Mouse (Mus musculus) T-helper 17 cell (primary cell): Measurements from ENCODE around the gene Tas1r2.

Experiments used
- in situ Hi-C, 2 experiments: fragments of 300-600 bp; cut with MboI, MseI; formaldehyde crosslinking; loops; 1 replicate in 1 of 2; 2 replicates in 1 of 2; pipeline ENCODE4 v1.15.1; 2025; ENCODE audit warnings: high pct_unique_total_duplicates in 2 of 2

The Tas1r2 gene

DNA sequence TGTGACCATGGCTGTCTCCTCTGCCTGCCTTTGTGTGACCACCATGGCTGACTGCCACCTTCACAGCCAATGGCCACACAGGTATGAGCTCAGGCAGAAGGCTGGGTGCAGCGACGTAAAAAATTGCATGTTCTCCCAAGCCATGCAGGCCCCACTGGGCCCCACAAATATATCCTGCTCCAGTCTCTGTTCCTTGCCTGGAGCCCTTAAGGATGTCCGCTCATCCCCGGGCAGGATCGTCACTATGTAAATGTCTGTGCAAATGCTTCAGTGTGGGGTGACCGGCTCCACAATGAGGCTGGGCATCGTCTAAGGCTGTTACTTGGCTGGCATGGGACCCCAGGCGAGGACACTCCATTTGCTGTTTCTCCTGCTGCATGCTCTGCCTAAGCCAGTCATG is at the start of gene Tas1r2:
TSS of gene Tas1r2 (plus strand) at position 301 of the 400 bp plus-strand sequence.
- in situ Hi-C loops = no loop called here

DNA sequence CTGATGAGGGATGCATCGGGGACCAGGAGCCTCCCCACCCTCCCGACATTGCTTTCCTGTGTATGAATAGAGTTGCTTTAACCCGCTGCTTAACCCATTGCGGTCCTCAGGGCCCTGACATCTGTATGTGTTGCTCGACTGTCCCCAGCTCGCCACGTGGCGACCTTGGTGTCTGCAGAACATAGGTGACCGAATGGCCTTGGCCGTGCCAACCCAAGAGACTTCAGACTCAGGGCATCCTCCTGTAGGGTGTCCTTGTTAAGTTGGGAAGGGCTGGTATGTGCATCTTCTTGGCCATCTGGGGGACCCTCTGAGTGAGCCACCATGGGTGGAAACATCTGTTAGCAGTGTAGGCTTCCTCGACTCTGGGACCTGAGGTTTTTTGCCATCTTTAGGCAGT is 48.1 kb upstream of the Tas1r2 start:
- in situ Hi-C loops = loop anchor here in 1 of 2 experiments (25.0 kb wide), 1 partner anchor 1932 kb away; the partner anchor contains the start of gene Spen

DNA sequence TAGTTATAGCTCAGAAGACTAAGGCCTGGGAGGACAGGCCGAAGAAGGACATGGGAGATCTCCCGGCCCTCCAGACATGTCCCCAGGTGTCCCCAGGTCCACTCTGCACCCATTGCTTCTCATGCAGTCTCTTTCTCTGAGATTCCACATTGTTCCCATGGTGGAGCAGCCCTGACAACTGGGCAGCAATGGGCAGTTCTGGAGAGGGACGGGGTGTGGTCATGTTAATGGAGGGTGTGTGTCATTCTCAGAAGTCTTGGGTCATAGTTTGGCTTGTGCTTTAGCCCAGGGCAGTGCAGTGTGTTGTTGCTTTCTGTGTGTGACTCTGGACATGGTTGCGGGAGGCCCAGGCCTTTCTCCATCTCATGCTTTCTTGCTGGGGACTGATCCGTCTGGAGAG is 46.6 kb upstream of the Tas1r2 start:
- in situ Hi-C loops = loop anchor here in 1 of 2 experiments (25.0 kb wide), 1 partner anchor 1931 kb away; the partner anchor contains the start of gene Spen

GRCm38 (mm10) chr4:139608975-139609374 is 44.4 kb upstream of the Tas1r2 start:
- in situ Hi-C loops = loop anchor here in 1 of 2 experiments (25.0 kb wide), 1 partner anchor 1928 kb away; the partner anchor contains the start of gene Spen

DNA sequence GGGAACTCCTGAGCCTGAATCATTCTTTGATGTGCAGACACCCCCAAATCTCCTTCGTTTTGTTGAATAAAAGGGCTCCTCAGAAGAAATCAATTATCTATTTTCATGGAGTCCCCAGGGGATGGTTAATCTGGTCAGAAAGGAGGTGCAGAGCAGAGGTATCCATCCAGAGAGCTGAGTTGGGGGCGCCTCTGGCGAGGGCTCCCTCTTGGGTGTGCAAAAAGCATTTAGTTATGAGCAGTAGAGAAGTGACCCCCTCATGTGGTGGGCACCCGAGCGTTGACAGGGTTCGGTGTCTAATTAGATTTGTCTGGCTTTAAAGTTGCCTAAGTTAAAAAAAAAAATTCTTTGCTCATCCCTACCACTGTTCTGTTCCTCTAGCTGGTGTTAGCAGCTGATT is 42.4 kb upstream of the Tas1r2 start:
- in situ Hi-C loops = loop anchor here (5.0 to 25.0 kb wide), 4 partner anchors 34 to 1926 kb away; partner anchors contain the start of gene Spen (in 1 of the 2)

DNA sequence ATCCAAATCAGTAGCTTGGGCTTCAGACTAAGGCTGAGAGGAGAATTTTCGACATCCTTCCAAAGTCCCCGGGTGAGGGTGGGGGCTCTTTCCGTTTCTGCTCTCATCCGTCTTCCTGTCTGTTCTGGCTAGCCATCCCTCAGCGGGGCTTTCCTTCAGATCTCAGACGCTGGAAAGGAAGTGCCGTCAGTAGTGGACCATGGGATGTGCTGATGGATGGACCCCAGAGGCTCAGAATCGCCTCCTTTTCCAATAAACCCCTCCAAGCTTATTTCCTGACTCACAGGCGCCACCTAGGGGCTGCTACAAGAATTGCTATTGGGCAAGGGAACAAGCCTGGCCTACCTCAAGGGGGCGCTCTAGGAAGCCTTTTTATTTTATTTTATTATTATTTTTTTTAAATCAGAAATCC is 41.8 kb upstream of the Tas1r2 start:
- in situ Hi-C loops = loop anchor here (5.0 to 25.0 kb wide), 4 partner anchors 34 to 1926 kb away; partner anchors contain the start of gene Spen (in 1 of the 2)

DNA sequence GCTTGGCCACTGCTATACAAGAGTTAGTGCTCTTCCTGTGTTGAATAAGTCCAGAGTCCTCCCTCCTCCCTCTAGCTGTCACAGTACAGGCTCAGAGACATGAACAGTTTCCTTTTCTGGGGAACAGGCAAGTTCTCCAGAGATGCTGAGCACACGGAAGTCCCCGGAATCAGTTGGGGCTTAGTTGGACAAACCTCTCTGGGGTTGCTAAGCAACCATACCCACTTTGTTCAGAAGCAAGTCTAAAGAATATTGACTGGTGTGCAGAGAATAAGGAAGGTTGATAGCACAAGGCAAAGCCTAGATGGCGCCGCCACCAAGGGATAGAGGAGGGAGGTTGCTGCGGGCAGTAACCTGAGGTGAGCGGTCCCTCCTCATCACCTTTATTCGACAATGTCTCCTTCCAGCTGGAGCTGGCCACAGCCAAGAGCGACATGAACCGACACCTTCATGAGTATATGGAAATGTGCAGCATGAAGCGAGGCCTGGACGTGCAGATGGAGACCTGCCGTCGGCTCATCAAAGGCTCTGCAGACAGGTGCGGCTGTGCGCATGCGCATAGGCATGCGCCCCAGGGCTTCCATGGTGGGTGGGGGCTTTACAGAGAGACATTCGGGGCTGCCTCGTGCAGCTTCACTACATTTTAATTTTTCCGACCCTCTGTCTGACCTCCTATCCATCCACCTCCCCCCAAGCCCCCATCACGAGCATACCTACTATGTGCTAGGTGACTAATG is 38.6 kb upstream of the Tas1r2 start:
- in situ Hi-C loops = loop anchor here (5.0 to 25.0 kb wide), 4 partner anchors 37 to 1923 kb away; partner anchors contain the start of gene Spen (in 1 of the 2)

DNA sequence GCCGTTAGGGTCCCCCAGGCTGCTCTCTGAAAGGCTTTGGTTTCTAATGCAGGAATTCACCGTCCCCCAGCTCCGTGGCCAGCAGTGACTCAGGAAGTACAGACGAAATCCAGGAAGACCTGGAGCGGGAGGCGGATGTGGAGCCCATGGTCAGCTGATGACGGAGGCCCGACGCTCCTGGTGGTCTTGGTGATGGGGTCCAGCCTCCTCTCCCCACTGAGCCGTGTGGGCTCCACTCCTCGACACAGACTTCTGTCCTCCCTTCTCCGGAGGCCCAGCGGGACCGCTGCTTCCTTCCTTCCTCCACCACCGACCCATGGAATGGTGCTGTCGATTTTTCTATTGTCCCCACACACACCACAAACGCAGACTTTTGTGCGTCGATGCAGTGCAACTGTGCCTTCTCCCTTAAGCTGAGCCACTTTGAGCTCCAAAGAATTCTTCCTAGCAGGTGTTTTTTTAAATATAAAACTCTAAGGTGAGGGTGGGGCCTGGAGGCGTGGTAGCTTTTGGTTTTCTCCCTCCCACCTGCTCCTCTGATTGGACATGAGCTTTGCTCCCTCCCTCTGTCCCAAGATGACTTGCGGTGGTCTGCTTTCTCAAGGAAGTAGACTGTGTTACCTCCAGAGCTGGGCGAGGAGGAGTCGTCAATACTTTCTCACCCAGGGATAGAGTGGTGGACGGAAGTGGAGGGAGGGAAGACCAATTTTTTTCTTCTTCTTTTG is 36.9 kb upstream of the Tas1r2 start:
- in situ Hi-C loops = loop anchor here in 1 of 2 experiments (25.0 kb wide), 1 partner anchor 1921 kb away; the partner anchor contains the start of gene Spen

GRCm38 (mm10) chr4:139617001-139617364 is 36.4 kb upstream of the Tas1r2 start:
- in situ Hi-C loops = loop anchor here in 1 of 2 experiments (25.0 kb wide), 1 partner anchor 1920 kb away; the partner anchor contains the start of gene Spen

GRCm38 (mm10) chr4:139619765-139620164 is 33.6 kb upstream of the Tas1r2 start:
- in situ Hi-C loops = loop anchor here in 1 of 2 experiments (25.0 kb wide), 1 partner anchor 1918 kb away; the partner anchor contains the start of gene Spen

- in situ Hi-C loops = loop anchor here in 1 of 2 experiments (25.0 kb wide), 1 partner anchor 1915 kb away; the partner anchor contains the start of gene Spen
These were observed 30.7 kb upstream of the Tas1r2 start, which contains the start of gene Aldh4a1 for GRCm38 (mm10) chr4:139622373-139623282. TSS of gene Aldh4a1 (plus strand) at chr4:139622866.

- in situ Hi-C loops = loop anchor here in 1 of 2 experiments (25.0 kb wide), 1 partner anchor 1914 kb away; the partner anchor contains the start of gene Spen
These were observed 29.8 kb upstream of the Tas1r2 start for GRCm38 (mm10) chr4:139623434-139624115.

DNA sequence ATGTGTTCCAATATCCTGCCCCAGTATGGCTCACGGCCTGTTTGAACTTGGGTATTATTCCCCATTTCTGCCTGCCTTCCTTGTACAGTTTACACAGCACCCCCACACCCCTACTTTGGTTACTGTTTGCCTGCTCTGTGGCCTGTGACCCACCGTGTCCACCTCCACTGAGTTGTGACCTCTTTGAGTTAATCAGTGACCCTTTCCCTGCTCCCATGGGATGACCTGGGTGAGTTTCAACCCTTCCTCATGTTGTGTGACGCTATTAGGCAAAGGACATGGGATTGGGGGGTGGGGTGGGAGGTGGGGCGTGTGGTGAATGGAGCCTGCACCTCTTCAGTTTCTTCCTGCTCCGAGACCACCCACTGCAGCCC is 29.2 kb upstream of the Tas1r2 start:
- in situ Hi-C loops = loop anchor here in 1 of 2 experiments (25.0 kb wide), 1 partner anchor 1913 kb away; the partner anchor contains the start of gene Spen

GRCm38 (mm10) chr4:139624706-139625105 is 28.6 kb upstream of the Tas1r2 start:
- in situ Hi-C loops = loop anchor here in 1 of 2 experiments (25.0 kb wide), 1 partner anchor 1913 kb away; the partner anchor contains the start of gene Spen

- in situ Hi-C loops = no loop called here
These were observed 26.0 kb upstream of the Tas1r2 start for GRCm38 (mm10) chr4:139627361-139627760.

- in situ Hi-C loops = loop anchor here (5.0 kb wide), 2 partner anchors 113 to 163 kb away; no protein-coding TSS in a partner anchor
These were observed 23.2 kb upstream of the Tas1r2 start for GRCm38 (mm10) chr4:139630171-139630570.

DNA sequence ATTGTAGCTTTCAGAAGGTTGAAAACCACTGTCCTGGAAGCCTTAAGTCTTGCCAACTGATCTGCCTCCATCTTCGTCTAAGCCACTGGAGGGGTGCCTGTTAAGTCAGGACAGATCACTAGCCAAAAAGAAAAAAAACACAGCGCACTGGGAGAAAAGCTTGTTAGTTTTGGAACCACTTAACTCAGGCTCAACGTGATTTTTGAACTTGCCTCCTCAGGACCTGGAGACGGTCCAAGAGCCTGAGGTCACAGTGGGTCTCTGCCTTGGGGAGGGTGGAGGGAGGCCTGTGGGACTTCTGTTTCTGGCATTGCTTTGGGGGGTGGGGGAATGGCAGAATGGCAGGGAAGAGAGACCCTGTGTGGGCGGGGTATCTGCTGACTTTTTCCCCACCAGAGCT is 22.2 kb upstream of the Tas1r2 start:
- in situ Hi-C loops = loop anchor here (5.0 kb wide), 2 partner anchors 114 to 164 kb away; no protein-coding TSS in a partner anchor

- in situ Hi-C loops = loop anchor here (5.0 kb wide), 2 partner anchors 114 to 164 kb away; no protein-coding TSS in a partner anchor
These were observed 21.6 kb upstream of the Tas1r2 start for GRCm38 (mm10) chr4:139631569-139632253.

GRCm38 (mm10) chr4:139632254-139632580 is 21.1 kb upstream of the Tas1r2 start:
- in situ Hi-C loops = loop anchor here (5.0 kb wide), 2 partner anchors 115 to 165 kb away; no protein-coding TSS in a partner anchor
